Mouse (Mus musculus) heart, adult 2 months (tissue): ENCODE results near the gene Hoxd8. TPM values are rescaled to one million over a fixed set of nuclear protein-coding genes. Genes with fewer than 3 reads are reported as not detected.

Source experiments
- DNase-seq, 2 experiments: peaks; one replicate each; pipeline ENCODE4 v3.0.0; 2021
- H3K27ac ChIP-seq: fragments of 200-600 bp; 2 replicates; pipeline ENCODE4 v1.8.1; 2022
- H3K27me3 ChIP-seq: fragments of 200-500 bp; 2 replicates; pipeline ENCODE4 v1.6.1; 2012; ENCODE audit warnings: mild to moderate bottlenecking, low read length, inconsistent platforms, mixed read lengths; ENCODE audit not compliant: control insufficient read depth, insufficient read depth
- H3K36me3 ChIP-seq: fragments of 200-500 bp; 2 replicates; pipeline ENCODE4 v1.6.1; 2012; ENCODE audit warnings: low read length, inconsistent platforms; ENCODE audit not compliant: control insufficient read depth, insufficient read depth
- H3K4me1 ChIP-seq: fragments of 200-500 bp; 2 replicates; pipeline ENCODE4 v1.6.1; 2011; ENCODE audit warnings: low read length; ENCODE audit not compliant: control insufficient read depth, insufficient read depth
- H3K4me3 ChIP-seq: fragments of 200-600 bp; 2 replicates; pipeline ENCODE4 v1.8.1; 2022
- H3K79me2 ChIP-seq: fragments of 200-500 bp; replicated peaks from 2 replicates; pipeline ENCODE4 v1.6.1; 2012; ENCODE audit warnings: mild to moderate bottlenecking, inconsistent platforms, low read length, moderate library complexity, mixed read lengths; ENCODE audit not compliant: control insufficient read depth, insufficient read depth
- H3K9ac ChIP-seq: fragments of 200-500 bp; 2 replicates; pipeline ENCODE4 v1.6.1; 2012; ENCODE audit warnings: low read depth, mild to moderate bottlenecking, control low read depth, inconsistent platforms, low read length, mixed read lengths
- CTCF ChIP-seq: fragments of 200-600 bp; IDR thresholded peaks from 2 replicates; pipeline ENCODE4 v1.8.1; 2022; ENCODE audit warnings: antibody characterized with exemption, mild to moderate bottlenecking, moderate library complexity
- EP300 ChIP-seq: fragments of 200-500 bp; IDR thresholded peaks from 2 replicates; pipeline ENCODE4 v1.6.1; 2011; ENCODE audit warnings: low read depth, low read length, control low read depth; ENCODE audit not compliant: insufficient read depth
- POLR2A ChIP-seq: fragments of 200-500 bp; IDR thresholded peaks from 2 replicates; pipeline ENCODE4 v1.6.1; 2011; ENCODE audit warnings: mild to moderate bottlenecking, low read depth, low read length, control low read depth; ENCODE audit not compliant: insufficient read depth
- WGBS: fragments of 180-500 bp; shearing (Covaris S2); methylation state at CpG from one replicate; pipeline ENCODE4 v1.1.7; 2018; 5-methylcytosine and 5-hydroxymethylcytosine counted together
- intact Hi-C: fragments of 180-260 bp; cut with DNase I; formaldehyde crosslinking; loops from one replicate; pipeline ENCODE4 v1.15.1; 2025
- polyA plus RNA-seq: library from polyadenylated mRNA; depleted of rRNA; stranded (reverse); fragments of >200 nt; gene quantifications from 2 replicates; pipeline ENCODE4 v1.2.3, GENCODE M21; 2012
- total RNA-seq, 2 experiments: library from RNA; stranded (reverse); gene quantifications; 2 replicates each; pipeline ENCODE4 v1.2.3; 2021

The Hoxd8 gene
- total and polyA plus RNA-seq, 3 experiments, result 0.59 to 1.0 (median 0.61) TPM

- Histone ChIP-seq H3K9ac (no peak overlapping the region), H3K4me1 (no peaks in the 10 kb centered on the region), H3K79me2 (no peaks in the 10 kb centered on the region), H3K27me3 (peaks cover 35% of the 10 kb centered on the region), H3K27ac (no peak overlapping the region), H3K4me3 (no peak overlapping the region), H3K36me3 (no peaks in the 10 kb centered on the region)
- TF ChIP-seq POLR2A, result no peak
- no peak for TF ChIP-seq EP300
- no peak for TF ChIP-seq CTCF
- no peak for DNase-seq
- 6% methylated on average over 16 of the region's 16 CpGs for WGBS
- intact Hi-C loops, result no loop called here
Observed at GRCm38 (mm10) chr2:74733317-74733661, 28.9 kb downstream of the Hoxd8 start.

- Histone ChIP-seq H3K4me1 (no peaks in the 10 kb centered on the region), H3K36me3 (no peaks in the 10 kb centered on the region), H3K27me3 (peaks cover 38% of the 10 kb centered on the region), H3K79me2 (no peaks in the 10 kb centered on the region), H3K27ac (no peak overlapping the region), H3K9ac (no peak overlapping the region), H3K4me3 (no peak overlapping the region)
- 12% methylated on average over 6 of the region's 6 CpGs for WGBS
- no peak for DNase-seq
- intact Hi-C loops, result no loop called here
- no peak for TF ChIP-seq POLR2A
Observed at GRCm38 (mm10) chr2:74733765-74734164, 29.4 kb downstream of the Hoxd8 start.

DNA sequence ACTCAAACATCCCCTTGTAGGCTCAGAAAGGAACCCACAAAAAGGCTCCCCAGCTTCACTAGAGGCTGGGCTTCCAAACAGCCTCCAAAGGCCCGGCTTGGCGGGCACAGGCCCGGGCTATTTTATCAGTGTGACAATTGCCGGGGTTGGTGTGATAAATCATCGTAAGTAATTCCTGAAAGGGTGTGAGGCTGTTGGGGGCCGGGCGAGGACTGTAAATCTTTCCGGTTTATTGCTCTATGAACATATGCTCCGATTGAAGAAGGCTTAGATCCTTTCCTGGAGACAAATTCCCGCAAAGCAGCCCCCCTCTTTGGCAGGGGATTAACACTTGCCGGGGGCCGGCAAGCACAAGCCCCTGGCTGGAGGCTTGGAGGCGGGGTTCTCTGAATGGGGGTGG lies 30.0 kb downstream of the Hoxd8 start:
- H3K79me2 ChIP-seq, result no peaks in the 10 kb centered on the region
- DNase-seq, result no peak
- intact Hi-C loops, result no loop called here
- H3K27me3 ChIP-seq, result peaks cover 39% of the 10 kb centered on the region
- H3K4me1 ChIP-seq, result no peaks in the 10 kb centered on the region
- no peaks in the 10 kb centered on the region for H3K36me3 ChIP-seq
- TF ChIP-seq POLR2A (no peak), CTCF (no peak), EP300 (no peak)
- H3K9ac ChIP-seq, result no peak overlapping the region
- WGBS, result 9% methylated on average over 13 of the region's 13 CpGs
- no peak overlapping the region for H3K4me3 ChIP-seq
- H3K27ac ChIP-seq, result no peak overlapping the region

DNA sequence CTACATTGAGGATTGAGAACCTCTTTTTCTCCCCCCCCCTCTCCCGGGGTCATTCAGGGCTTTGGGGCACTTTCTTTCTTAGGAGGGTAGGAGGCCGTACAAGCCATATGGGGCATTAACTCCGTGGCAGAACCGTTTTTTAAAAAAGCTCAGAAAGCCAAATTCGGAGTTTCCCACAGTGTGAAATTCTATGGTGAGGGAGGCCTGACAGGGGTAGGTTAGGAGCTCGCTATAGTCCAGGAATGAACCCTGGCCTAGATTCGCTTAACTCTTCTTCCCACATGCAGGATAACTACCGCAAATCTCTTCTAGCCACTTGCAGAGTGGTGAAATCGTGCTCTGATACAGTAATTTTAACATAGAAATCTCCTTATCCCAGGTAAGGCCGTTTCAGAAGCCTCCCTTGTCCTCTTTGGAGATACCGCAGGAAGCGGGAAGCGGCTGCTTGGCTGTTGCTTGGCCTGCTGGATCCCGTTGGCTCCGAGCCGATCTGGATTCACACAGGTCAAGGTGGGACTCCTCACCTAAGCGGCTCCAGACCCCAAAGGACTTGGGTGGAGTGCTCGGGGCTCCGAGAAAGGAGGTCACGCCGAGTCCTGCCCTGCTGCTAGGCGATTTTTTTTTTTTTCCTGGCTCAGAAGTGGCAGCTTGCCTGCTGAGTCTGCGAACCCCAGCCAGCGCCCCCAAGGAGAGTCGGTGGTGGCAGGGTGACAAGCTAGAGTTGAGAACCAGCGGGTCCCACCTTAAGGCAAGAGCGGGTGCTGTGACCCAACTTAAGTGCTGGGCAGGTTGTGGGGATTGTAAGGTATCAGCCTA lies 30.8 kb downstream of the Hoxd8 start:
- H3K4me3 ChIP-seq, result no peak overlapping the region
- H3K36me3 ChIP-seq, result no peaks in the 10 kb centered on the region
- no peak overlapping the region for H3K27ac ChIP-seq
- intact Hi-C loops, result no loop called here
- no peak for TF ChIP-seq POLR2A
- TF ChIP-seq CTCF, result no peak
- TF ChIP-seq EP300, result no peak
- no peak overlapping the region for H3K9ac ChIP-seq
- no peak for DNase-seq
- 5% methylated on average over 27 of the region's 27 CpGs for WGBS
- peaks cover 42% of the 10 kb centered on the region for H3K27me3 ChIP-seq
- no peaks in the 10 kb centered on the region for H3K4me1 ChIP-seq
- no peaks in the 10 kb centered on the region for H3K79me2 ChIP-seq

DNA sequence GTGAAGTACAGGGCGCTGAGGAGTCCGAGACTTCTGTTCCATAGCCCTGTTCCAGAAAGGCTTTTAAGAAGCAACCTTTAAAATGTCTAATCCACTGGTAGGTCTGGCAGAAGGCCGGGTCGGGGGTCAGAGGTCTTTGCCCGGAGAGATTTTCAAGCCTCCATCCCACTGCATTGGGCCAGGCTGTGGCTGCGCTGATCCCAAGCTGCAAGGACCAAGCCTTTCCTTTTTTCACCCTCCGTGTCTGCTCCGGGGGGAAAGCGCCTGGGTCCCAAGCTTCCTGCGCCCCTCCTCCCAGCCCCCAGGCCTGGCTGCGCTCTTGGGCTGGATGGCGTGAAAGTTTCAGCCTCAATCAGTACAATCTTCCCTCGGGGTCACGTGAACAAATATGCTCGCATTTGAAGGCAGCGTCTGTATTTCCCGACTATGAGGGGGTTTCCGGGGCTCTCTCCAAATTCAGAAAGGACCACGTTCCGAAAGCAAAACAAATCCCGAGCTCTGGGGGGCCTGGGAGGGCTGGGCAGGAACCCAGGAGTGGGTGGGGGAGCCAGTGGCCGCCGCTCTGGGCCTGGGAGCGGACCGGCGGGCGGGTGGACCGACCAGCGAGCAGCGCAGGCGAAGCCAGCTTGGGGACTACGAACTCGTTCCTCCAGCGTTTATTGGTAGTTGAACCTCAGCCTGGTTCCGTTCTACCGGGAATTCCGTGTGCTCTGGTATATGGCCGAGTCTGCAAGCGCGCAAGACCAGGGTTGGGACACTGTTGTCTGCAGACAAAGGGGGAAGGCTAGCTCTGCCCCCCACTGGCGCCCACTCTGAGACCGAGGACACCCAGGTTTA lies 31.7 kb downstream of the Hoxd8 start:
- no peak for DNase-seq
- no peak overlapping the region for H3K27ac ChIP-seq
- no peak overlapping the region for H3K9ac ChIP-seq
- H3K36me3 ChIP-seq, result no peaks in the 10 kb centered on the region
- H3K79me2 ChIP-seq, result no peaks in the 10 kb centered on the region
- no peak overlapping the region for H3K4me3 ChIP-seq
- no peaks in the 10 kb centered on the region for H3K4me1 ChIP-seq
- peaks cover 46% of the 10 kb centered on the region for H3K27me3 ChIP-seq
- intact Hi-C loops, result no loop called here
- no peak for TF ChIP-seq CTCF
- TF ChIP-seq EP300, result no peak
- TF ChIP-seq POLR2A, result no peak
- WGBS, result 4% methylated on average over 42 of the region's 42 CpGs
